Mouse (Mus musculus) thymus, postnatal 0 days (tissue): ENCODE data around the gene Cd36. TPM values are rescaled to one million over a fixed set of nuclear protein-coding genes. Genes with fewer than 3 reads are reported as not detected.

ENCODE experiments used
- DNase-seq: peaks from one replicate; pipeline ENCODE4 v3.0.0-alpha.2; 2015; ENCODE audit warnings: low spot score
- polyA plus RNA-seq: library from polyadenylated mRNA; unstranded; fragments of >200 nt; fragmentation: Nextera tagmentation; extraction: Ambion mirVana; gene quantifications from 2 replicates; pipeline ENCODE4 v1.2.1, GENCODE M21; 2015

The Cd36 gene
- polyA plus RNA-seq, 1 experiment from 2014 or later, result 40.5 TPM

DNA sequence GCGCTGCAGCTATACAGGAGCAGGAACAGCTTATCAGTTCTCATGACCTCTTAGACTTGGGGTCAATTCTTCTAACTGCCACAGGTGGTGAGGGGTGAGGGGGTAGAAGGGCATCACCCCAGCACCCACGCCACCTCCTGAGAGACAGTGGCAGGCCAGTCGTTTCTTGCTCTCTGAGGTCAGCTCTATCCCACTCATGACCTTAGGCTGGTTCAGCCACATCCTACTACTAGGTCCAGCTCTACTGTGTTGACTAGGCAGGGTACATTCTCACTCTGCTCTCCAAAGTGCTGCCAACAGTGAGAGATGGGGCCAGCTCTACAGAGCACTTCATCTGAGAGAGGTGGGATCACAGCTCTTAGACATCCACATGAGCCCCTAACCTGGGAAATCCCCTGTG lies 30.2 kb downstream of the Cd36 start:
- DNase-seq, result no peak

DNA sequence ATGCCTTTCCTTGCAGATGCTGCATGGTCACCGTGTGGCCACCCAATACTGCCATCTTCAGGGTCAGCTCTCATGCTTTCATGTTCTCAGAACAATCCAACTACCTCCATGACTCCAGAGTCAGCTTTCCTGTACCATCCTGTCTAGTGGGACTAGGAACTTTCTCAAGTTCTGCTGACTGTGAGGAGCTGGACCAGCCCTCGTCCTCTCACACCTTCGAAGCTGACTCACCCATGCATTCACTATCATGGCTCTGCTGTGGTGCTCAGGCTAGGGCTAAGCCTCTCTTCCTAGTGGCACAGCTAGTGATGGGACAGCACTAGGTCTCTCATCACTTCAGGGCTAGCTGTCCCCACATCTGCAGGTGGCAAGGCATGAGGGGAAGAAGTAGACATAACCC lies 30.7 kb downstream of the Cd36 start:
- no peak for DNase-seq

DNA sequence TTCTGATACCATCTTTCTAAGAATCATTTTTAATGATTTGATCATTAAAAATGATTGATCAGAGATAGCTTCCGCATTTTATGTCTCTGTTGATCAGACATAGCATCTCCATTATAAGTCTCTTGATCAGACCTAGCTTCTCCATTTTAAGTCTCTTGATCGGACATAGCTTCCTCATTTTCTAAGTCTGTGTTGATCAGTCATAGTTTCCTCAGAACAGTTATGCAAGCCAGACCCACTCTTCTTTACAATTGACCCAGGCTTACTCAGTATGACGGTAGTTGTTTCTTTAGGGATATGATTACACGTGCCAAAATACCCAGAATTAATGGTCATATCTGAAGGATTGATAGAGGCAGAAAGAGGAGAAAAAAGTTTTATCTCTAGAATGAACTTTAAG lies 31.3 kb downstream of the Cd36 start:
- no peak for DNase-seq

DNA sequence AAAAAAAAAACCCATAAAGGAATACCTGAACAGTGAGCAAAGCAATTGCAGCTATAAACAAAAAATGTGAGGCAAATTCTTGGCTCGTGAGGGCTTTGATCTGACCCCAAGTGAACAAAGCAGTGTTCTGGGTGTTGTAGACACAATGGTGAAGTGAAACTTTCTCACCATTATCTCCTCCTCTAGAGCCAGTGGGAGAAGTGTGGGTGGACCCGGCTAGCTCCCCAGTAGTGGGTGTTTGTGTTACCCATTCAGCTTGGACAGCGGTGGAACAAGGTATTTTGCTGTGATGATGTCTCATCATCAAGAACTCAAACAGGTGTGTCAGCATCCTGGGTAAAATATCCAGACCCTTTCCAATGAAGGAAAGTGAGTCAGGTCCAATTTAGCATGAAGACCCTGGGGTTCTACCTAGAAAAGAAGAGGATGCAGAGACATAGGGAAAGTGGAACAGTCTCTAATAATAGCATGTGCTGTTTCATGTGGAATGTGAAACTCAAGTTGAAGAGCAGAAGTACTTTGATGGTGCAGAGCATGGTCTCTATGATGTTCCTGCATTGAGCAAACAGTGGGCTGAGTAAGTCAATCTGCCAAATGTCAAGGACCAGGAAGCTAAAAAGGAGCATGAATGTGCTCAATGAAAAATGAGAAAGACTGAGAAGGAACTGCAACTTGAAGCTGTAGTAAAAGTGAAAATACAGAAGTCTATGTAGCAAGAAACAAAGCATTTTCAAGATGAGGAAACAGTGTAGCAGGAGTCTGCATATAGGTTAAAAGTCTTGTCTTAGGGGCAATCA lies 34.3 kb downstream of the Cd36 start:
- DNase-seq, result no peak

DNA sequence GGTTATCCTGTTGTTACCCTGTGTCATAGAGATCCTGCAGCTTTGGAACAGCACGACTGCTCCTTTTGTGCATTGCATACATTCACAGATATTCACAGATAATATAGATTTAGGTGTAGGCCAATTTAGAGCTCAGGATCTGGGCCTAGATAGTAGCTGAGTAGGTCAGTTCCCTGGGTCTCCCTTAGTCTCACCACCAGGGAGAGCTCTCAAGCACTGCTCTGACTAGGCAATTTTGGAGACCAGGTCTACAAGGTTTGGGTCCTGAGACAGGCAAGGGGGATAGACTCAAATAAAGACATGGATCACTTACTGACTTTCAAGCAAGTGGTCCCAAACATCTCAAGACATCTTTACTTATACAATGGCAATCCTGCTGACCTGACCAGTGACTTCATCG lies 38.0 kb downstream of the Cd36 start:
- DNase-seq, result no peak

DNA sequence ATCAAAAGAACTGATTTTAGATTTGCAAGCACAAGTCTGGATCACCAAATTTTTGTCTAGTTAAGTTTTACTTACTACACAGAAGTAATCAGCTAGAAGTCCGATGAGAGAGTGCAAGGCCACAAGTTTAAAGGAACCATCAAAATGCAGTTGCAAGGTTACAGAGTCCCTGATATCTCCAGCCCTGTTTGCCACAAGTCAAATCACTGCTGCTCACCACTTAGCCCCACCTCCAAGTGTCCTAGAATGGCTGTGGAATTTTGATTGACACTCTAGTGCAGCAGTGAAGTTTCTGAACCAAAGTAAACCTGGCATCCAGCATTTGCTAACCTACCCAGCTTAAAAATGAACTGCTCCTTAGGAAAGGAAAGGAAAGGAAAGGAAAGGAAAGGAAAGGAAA lies 39.0 kb downstream of the Cd36 start:
- no peak for DNase-seq

DNA sequence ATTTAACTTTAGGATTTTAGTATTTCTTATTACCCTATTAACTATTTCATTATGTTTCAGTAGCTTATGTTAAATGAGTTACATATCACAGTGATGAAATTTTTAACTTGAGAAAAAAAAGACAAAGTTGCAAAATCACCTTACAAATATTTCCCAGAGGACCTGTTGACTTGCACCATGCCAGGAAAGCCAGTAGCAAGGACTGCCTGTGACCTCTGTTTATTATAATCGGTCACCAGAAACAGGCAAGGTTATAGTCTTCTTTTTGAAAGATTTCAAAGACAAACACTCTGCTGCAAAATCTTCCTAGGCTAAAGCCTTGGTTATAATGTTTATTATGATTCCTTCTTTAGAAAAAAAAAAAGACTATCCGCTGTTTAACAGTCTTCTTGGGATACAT lies 39.9 kb downstream of the Cd36 start:
- DNase-seq, result no peak

DNA sequence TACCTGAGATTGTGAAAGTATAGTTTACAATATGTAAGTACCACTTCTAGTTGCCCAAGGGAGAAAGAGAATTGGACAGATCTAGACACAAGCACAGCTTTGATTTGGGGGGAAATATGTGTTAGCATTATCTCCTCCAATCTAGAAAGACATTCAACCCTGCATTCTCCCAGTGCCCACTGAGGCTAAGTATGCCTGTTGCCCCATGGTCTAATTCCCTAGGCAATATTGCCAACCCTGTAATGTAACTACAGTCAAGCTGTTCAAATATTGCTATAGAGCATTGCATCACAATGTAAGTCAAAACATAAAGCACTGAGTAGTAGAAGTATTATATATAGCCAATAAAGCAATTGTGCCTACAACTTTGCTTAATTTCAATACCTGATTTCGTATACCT lies 40.3 kb downstream of the Cd36 start:
- DNase-seq, result no peak

DNA sequence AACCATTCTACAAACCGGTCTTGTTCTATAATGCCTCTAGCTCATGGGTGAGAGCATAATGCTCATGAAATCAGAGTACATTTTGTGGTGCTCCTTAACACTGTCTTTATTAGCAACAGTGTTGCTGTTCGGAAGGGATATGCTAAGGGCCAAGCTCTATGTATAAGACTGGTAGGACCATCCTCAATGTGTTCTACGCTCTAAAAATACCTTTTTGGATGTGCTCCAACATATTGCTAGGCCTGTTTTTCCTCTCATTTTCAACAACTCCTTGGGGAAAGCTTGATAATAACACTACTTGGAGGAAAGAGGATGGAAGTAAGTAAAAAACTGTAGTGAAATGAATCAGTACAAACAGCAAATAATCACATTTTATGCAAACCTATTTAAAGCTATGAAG lies 44.7 kb downstream of the Cd36 start:
- no peak for DNase-seq

DNA sequence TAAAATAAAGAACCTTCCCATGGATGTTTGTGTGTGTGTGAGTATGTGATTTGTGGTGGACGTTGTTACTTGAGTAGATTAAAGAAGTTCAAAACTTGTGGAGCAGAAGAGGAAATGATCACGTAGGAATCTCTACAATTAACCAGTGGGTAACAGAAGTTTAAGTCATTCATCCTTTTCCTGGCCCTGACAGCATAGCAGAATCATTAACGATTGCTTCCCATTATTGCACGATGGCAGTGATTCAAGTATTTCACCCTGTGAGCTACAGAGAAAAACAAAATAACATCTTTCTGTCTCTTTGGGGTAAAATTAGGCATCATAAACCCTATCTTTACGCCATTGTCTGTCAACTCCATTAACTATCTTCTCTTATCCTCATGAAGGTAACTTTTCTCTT lies 45.3 kb downstream of the Cd36 start:
- DNase-seq, result no peak

DNA sequence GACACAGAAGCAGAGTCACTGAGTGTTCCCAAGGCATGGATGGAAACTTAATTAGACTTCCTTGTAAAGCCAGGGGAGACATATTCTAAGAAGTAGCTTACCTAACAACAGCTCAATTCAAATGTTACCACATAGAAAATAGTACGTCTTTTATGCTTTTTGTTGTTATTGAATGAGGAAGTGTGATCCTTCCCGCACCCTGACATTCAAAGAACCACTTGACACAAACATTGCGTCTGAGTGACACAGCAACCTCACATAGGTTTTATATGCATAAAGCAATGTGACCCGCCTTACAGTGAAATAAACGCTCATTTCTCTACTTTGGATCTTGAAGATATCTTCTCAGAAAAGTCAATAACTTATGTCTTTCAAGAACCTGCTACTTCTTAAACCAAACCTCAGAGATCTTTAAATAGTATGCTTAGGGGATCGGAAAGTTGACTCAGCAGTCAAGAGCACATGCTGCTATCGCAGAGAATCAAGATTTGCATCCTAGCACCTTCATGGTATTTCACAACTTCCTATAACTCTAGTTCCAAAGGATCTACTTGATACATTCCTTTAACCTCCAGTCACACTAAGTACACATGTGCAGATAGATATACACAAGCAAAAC lies 46.4 kb downstream of the Cd36 start:
- no peak for DNase-seq

DNA sequence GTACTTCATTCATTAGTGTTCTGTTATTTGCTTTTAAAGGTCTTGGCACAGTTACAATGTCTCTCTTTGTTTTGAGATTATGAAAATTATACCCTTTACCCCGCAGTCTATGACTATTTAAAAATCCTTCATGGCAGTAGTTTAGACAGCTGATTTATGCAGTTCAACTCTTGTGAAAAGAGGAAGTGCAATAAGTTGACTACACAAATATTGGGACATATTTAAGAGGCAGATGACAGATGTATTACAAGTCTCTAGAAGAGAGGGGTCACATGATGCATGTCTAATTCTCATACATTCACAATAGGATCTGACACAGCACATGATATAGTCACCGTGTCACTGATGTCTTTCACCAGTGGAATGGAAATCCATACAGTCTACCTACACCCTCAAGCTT lies 49.1 kb downstream of the Cd36 start:
- DNase-seq, result no peak

DNA sequence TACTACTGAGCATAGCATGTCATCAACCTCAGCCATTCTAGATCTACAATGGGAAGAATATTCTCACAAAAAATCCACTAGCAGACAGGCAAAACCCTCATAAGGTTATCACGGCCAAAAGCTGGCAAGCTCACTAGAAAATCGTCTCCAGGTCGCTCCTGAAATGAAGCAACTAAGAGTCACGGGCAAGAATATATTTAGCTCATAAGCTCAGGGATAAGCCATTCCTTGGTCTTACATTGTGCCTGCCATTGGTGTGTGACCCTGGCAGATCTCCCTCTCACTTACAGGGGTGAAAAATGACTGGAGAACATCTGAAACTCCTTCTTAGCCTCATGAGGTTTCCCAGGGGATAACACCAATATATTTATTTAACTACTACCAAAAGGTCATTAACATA lies 52.2 kb downstream of the Cd36 start:
- no peak for DNase-seq

DNA sequence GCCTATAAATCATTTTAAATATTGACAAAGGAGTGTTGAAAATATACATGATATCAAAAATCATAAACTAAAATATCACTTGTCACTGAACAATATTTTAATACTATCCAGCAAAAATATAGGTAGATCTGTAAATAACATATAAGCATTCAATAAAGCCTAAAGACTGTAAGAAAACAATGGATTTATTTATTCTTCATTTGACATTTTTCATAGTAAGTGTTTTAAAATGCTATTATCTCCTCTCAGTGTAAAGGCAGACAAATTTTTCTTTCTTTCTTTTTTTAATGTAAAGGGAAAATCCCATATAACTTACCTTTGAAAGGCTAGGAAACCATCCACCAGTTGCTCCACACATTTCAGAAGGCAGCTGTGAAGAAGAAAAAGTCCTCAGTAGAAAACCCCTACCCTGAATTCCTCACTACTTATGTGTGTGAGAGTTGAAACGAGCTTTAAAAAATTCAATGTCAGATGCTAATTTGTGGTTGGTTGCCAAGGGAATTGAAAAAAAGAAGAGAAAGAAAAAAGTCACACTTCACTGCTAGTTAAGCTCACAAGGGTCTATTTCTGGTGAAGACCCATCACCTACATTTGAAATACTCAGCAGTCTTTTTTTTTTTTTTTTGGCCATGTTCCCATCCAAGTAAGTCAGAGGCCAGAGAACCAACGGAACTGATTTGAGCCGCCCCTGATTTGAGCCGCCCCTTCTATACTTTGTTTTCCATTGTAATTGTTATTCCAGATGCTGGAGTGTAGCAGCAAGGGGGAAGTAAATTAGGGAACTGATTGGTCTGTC lies 53.1 kb downstream of the Cd36 start:
- DNase-seq, result no peak

DNA sequence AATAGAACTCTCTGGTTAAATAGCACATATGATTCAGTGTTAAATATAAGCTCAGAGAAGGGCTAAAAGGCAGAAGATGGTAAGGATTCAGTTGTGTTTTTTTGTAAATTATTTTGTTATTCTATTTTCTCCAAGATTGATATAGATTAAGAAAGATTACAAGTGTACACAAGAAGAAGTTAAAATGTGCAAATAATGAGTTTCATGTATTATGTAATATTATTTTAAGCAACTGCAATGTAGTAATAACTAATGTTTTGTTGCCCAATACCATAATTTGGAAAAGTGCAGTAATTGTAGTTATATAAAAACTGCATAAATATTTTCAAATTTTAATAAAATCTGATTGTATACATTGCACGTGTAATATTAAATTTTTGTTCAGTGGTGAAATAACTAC lies 54.8 kb downstream of the Cd36 start:
- DNase-seq, result no peak

DNA sequence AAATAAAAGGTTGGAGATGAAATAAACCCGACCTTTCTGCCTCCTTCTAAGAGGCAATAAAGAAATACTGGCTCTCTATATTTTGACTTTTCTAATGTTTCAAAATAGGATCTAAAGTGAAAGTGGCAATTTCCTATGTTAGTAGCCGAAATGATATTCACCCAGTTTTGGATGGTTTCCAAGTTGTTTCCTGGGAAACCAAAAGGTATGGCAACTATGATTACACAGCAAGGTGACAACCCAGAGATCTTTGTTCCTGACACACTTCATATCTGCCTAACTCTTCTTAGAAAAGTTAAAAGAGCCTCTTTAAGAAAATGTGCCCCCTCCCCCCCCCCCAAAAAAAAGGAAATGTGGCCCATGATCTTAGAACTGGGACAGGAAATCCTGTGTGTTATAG lies 58.1 kb downstream of the Cd36 start:
- DNase-seq, result no peak

DNA sequence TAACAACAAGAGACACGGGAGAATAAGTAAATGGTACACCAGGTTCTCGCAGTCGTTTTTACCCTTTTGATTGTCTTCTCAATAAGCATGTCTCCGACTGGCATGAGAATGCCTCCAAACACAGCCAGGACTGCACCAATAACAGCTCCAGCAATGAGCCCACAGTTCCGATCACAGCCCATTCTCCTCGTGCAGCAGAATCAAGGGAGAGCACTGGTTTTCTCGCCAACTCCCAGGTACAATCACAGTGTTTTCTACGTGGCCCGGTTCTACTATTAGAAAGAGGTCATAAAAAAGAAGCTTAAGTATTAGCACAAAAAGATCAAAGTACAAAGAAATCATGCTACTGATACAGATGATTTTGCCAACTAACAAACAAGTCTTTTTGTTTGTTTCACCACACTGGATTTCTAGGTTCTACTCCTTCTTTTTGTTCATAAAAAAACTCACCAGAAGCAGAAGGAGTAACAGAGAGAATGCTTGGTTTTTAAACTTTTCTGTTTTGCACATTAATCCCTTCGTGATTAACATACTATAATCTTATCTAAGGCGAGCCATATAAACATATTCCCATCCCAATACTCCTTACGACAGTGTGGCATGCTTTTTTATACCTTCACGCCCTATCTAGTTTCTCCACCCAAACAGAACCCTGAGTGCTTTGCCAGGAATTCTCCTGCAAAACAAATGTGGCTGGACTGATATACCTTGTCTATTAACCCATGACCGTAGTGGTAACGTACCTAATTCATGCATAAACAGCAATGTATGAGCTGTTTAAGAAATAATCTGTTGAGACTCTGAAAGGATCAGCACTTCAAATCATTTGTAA lies 59.7 kb downstream of the Cd36 start:
- no peak for DNase-seq

DNA sequence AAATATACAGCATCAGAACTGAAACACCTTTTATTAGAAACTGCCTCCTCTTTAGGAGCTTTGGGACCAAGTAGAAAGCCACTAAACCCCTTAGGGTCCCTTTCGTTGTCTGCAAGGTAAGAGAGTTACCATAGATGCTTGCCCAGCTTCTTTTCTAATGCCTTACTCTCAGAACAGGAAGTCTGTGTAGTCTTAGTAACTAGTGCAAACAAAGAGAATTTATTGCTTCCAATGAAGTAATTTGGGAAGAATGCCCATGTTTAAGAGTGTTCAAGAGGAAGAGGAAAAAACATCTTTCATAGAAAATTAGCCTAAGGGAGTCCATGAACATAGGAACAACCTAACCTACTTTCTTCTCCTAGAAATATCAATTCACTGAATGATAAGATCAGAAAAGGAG lies 67.2 kb downstream of the Cd36 start:
- no peak for DNase-seq

DNA sequence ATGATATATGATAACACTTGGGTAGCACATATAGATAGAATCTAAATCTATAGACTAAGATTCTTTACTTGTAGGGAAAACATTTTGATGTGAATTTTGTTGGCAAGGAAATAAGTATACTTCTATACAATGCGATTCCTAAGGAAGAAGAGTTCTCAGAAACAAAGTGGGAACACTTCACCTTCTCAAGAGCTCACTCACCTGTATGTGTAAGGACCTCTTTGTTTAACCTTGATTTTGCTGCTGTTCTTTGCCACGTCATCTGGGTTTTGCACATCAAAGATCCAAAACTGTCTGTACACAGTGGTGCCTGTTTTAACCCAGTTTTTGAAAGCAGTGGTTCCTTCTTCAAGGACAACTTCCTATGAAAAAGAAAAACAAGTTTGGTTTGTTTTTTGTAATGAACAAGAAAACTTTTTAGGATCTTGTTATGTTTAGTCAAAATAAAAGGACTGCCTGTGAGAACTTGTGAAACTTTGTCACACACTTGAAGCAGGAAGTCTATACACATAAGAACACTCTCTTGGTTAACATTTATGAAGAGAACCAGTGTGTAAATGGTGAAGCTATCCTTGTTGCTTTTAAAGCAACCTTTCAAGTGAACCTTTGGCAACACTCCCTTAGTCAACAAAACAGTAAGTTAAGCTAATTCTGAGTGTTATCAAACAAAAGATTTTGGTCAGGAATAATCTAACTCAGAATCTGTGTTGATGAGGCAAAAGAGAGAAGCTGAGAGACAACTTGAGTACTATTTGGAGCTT lies 68.2 kb downstream of the Cd36 start:
- no peak for DNase-seq

DNA sequence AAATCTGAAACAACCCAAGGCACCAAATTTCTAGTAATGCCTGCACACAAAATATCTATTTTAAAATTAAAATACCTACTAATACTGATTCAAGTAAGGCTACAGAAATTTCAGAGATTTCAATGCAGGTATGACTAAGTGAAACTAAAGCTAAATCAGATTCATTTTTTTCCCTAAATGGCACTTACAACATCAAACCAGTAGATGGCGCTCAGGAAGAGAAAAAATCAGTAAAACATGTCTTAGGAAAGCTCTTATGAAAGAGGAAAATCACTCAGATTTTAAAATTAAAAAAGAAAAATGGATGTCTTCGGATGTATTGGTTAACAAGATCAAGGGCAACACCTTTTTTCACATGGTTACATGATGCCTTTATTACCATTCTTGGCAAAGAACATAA lies 72.4 kb downstream of the Cd36 start:
- peak; percentile 28 for DNase-seq

DNA sequence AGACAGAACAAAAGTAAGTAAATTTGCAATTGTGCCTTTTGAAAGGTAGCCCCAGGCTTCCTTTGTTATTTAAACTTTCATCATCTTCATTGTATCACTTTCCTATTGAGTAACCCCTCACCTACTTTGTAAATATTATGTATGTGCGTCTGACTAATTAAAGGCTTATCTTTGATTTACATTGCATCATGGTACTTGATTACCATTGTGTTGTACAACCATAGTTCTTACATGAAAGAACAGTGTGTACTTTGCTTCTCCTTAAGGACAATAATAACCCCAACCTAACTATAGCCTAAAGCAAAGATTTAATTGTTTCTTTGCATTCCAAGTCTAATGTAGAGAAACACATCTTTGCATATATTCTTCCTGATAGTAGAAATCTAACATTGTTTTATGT lies 78.3 kb downstream of the Cd36 start:
- DNase-seq, result no peak
